Mouse (Mus musculus): ENCODE results near the gene Psma7. TPM values are rescaled to one million over a fixed set of nuclear protein-coding genes. Genes with fewer than 3 reads are reported as not detected.

Psma7 gene
- polyA plus RNA-seq, 1 experiment from 2014 or later, result 578 TPM

- 78% methylated on average over 8 of the region's 8 CpGs for WGBS
- H3K36me3 ChIP-seq, result no peaks in the 10 kb centered on the region
- no peaks in the 10 kb centered on the region for H3K9me3 ChIP-seq
- H3K27me3 ChIP-seq, result peaks cover 26% of the 10 kb centered on the region
- peaks cover 3% of the 10 kb centered on the region for H3K4me1 ChIP-seq
- H3K4me2 ChIP-seq, result no peak overlapping the region
- no peak for ATAC-seq (ENCODE audit: insufficient number of reproducible peaks, insufficient read depth, low FRiP score, low TSS enrichment, low read depth)
- no peak overlapping the region for H3K4me3 ChIP-seq
- no peak overlapping the region for H3K27ac ChIP-seq
- H3K9ac ChIP-seq, result no peak overlapping the region
Observed at GRCm38 (mm10) chr2:180020919-180021318, 21.3 kb downstream of the Psma7 start.

GRCm38 (mm10) chr2:180020091-180020661, 22.1 kb downstream of the Psma7 start:
- Histone ChIP-seq H3K36me3 (no peaks in the 10 kb centered on the region), H3K4me1 (no peaks in the 10 kb centered on the region), H3K4me3 (no peak overlapping the region), H3K27me3 (peaks cover 26% of the 10 kb centered on the region), H3K27ac (no peak overlapping the region), H3K9ac (no peak overlapping the region), H3K9me3 (no peaks in the 10 kb centered on the region), H3K4me2 (no peak overlapping the region)
- WGBS, result 78% methylated on average over 7 of the region's 7 CpGs
- no peak for ATAC-seq (ENCODE audit: insufficient number of reproducible peaks, insufficient read depth, low FRiP score, low TSS enrichment, low read depth)

DNA sequence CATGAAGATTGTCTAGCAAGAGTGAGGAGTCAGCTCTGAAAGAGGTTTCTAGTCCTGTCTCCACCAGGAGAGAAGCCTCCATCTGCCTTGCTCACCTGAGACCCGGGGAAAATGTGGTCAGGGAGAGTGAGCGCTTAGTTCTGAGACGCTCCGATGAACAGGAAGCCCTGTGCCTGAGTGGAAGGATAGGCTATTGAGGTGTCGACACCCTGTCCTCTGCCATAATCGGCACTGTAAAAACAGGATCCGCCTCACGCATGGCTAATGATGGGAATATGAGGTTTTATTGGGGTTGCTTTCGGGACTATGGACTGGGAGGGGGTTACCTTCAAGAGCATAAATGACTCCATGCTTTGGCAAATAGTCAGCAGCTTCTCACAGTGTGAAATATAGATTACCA, 23.7 kb downstream of the Psma7 start:
- Histone ChIP-seq H3K36me3 (no peaks in the 10 kb centered on the region), H3K9me3 (no peaks in the 10 kb centered on the region), H3K4me3 (no peak overlapping the region), H3K27me3 (peaks cover 26% of the 10 kb centered on the region), H3K4me1 (no peaks in the 10 kb centered on the region), H3K9ac (no peak overlapping the region), H3K27ac (no peak overlapping the region), H3K4me2 (no peak overlapping the region)
- no peak for ATAC-seq (ENCODE audit: insufficient number of reproducible peaks, insufficient read depth, low FRiP score, low TSS enrichment, low read depth)
- WGBS, result 79% methylated on average over 9 of the region's 9 CpGs

DNA sequence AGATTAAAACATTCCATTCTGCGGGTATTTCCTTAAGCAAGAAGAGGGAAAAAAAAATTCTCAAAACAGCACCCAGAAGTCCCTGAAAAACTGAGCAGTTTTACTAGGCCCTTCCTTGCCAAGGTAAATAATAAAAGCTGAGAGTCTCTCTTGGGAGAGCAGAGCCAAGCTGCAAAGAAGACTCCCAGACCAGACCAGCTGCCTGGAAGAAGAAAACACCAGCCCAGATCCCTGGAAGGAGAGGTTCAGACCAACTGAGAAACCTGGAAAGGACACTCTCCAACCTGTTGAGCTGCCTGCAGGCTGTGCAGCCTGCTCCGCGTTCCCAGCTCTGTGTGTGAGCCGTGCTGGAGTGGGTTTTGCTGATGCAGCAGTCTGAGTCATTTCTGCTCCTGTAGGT, 24.6 kb downstream of the Psma7 start:
- H3K4me1 ChIP-seq, result no peaks in the 10 kb centered on the region
- H3K27ac ChIP-seq, result no peak overlapping the region
- no peaks in the 10 kb centered on the region for H3K9me3 ChIP-seq
- no peak overlapping the region for H3K4me2 ChIP-seq
- no peaks in the 10 kb centered on the region for H3K36me3 ChIP-seq
- peaks cover 16% of the 10 kb centered on the region for H3K27me3 ChIP-seq
- H3K4me3 ChIP-seq, result no peak overlapping the region
- 49% methylated on average over 4 of the region's 4 CpGs for WGBS
- ATAC-seq (ENCODE audit: insufficient number of reproducible peaks, insufficient read depth, low FRiP score, low TSS enrichment, low read depth), result no peak
- no peak overlapping the region for H3K9ac ChIP-seq

DNA sequence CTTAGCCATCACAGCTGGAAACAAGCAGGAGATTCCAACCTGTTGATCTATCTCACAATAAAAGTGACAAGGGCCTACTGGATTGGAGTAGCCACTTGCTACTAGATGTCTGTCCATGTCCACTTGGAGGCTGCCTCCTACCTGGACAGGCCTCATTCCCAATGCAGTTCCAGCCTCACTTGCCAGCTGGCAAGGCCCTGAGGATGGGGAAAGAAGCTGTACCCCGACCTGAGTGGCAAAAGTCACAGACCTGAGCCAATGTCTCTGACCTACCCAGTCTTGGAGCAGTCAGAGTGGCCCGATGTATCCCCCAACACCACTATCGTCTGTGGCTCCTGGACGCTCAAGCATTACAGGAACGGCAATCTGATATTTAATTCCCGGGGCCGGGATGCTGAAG, 28.5 kb downstream of the Psma7 start:
- ATAC-seq (ENCODE audit: insufficient number of reproducible peaks, insufficient read depth, low FRiP score, low TSS enrichment, low read depth), result no peak
- Histone ChIP-seq H3K9ac (no peak overlapping the region), H3K4me1 (no peaks in the 10 kb centered on the region), H3K4me2 (no peak overlapping the region), H3K9me3 (no peaks in the 10 kb centered on the region), H3K27me3 (no peaks in the 10 kb centered on the region), H3K4me3 (no peak overlapping the region), H3K36me3 (no peaks in the 10 kb centered on the region), H3K27ac (no peak overlapping the region)
- WGBS, result 90% methylated on average over 7 of the region's 7 CpGs

DNA sequence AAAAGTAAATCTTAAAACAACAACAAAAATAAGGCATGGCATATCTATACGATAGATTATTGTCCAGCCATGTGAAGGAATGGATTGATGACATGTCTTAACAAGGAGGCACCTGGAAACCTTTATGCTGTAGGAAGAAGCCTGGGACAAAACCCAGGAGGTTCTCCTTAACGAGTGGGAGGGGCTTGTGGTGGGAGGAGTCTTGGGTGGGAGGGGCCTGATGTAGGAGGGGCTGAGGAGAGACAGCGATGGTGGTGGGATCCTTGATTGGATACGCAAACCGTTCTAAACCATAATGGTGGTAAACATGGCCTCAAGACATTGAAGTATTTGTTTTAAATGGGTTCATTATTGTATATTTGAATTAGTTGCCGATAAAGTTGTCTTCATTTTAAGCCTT, 30.9 kb downstream of the Psma7 start:
- Histone ChIP-seq H3K4me2 (no peak overlapping the region), H3K4me1 (no peaks in the 10 kb centered on the region), H3K36me3 (no peaks in the 10 kb centered on the region), H3K9ac (no peak overlapping the region), H3K4me3 (no peak overlapping the region), H3K27ac (no peak overlapping the region), H3K27me3 (0 out of 2 replicates have a peak, but pooled peaks cover 1% of the 10 kb centered on the region), H3K9me3 (no peaks in the 10 kb centered on the region)
- WGBS, result 81% methylated on average over 6 of the region's 6 CpGs
- ATAC-seq (ENCODE audit: insufficient number of reproducible peaks, insufficient read depth, low FRiP score, low TSS enrichment, low read depth), result no peak

- ATAC-seq (ENCODE audit: insufficient number of reproducible peaks, insufficient read depth, low FRiP score, low TSS enrichment, low read depth), result no peak
- no peak overlapping the region for H3K4me3 ChIP-seq
- WGBS, result 89% methylated on average over 7 of the region's 7 CpGs
- no peaks in the 10 kb centered on the region for H3K36me3 ChIP-seq
- no peaks in the 10 kb centered on the region for H3K9me3 ChIP-seq
- H3K27ac ChIP-seq, result no peak overlapping the region
- H3K9ac ChIP-seq, result no peak overlapping the region
- H3K4me1 ChIP-seq, result no peaks in the 10 kb centered on the region
- no peak overlapping the region for H3K4me2 ChIP-seq
- peaks cover 8% of the 10 kb centered on the region; the same call in 1 of the 2 replicates for H3K27me3 ChIP-seq
Observed at GRCm38 (mm10) chr2:180010686-180011085, 31.5 kb downstream of the Psma7 start.

DNA sequence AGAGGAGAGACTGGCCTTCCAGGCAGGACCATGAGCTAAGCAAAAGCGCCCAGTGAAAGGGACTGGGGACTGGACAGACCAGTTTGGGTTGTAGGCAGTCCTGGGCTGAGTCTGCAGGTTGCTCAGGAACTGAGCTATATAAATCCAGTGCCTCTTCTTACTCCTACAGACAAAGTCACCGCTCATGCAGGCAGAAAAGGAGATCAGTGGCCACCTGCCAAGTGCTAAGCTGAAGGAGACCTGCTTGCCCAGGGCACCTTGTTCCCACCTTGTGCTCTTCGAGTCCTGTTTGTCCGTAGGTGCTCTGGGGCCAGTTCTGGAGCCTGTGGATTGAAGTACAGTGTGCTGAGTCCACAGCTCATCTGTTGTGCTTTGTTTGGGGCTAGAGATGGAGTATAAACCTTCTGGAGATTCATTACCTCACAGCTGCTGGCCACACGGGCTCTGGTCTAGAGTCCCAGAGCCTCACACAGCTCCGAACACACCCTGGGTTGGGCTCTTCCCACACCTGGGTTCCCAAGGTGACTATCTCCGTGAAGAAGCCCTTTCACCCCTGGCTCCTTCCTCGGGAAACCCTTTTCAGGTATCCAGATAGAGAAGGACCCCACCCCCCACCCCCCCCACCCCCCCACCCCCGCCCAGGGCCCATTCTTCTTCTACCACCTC, 35.7 kb downstream of the Psma7 start:
- WGBS, result 44% methylated on average over 9 of the region's 9 CpGs

DNA sequence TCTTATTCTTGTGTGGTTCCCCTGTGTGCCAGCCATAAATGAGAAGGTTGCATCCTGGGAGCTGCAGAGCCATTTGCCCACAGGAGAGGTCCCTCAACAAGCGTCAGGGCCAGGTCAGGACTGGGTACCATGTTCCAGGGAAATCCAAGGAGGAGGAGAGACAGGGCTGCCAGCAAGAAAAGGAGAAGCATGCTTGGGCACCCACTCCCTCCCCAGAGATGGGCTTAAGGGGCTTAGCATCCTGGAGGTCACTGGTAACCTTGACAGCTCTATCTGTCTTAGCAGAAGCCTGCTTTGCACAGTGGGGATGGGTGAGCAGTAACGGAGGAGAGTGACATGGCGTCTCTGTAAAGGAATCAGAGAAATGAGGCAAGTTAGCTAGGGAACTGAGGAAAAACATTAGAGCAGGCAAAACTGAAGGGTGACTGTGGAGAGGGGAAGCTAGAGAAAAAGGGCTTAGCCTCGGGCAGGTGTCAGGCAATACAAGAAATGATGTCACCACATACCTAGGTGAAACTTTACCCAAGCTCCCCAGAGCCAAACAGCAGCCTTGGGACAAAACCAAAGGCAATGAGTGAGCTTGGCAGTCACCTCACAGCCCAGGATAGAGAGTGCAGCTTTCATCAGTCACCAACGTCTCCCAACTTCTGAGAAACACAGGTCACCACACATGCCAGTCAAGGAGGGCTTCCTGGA, 36.4 kb downstream of the Psma7 start:
- Histone ChIP-seq H3K9me3 (no peaks in the 10 kb centered on the region), H3K9ac (no peak overlapping the region), H3K4me2 (no peak overlapping the region), H3K27ac (no peak overlapping the region), H3K4me3 (no peak overlapping the region), H3K27me3 (peaks cover 8% of the 10 kb centered on the region; the same call in 1 of the 2 replicates), H3K36me3 (no peaks in the 10 kb centered on the region), H3K4me1 (no peaks in the 10 kb centered on the region)
- 60% methylated on average over 5 of the region's 5 CpGs for WGBS
- no peak for ATAC-seq (ENCODE audit: insufficient number of reproducible peaks, insufficient read depth, low FRiP score, low TSS enrichment, low read depth)

More for the DNA sequence above, 35.7 kb downstream of the Psma7 start:
- H3K36me3 ChIP-seq, result no peaks in the 10 kb centered on the region
- ATAC-seq (ENCODE audit: insufficient number of reproducible peaks, insufficient read depth, low FRiP score, low TSS enrichment, low read depth), result no peak
- no peaks in the 10 kb centered on the region for H3K9me3 ChIP-seq
- H3K27ac ChIP-seq, result no peak overlapping the region
- no peak overlapping the region for H3K9ac ChIP-seq
- no peaks in the 10 kb centered on the region for H3K4me1 ChIP-seq
- no peak overlapping the region for H3K4me2 ChIP-seq
- no peak overlapping the region for H3K4me3 ChIP-seq
- peaks cover 8% of the 10 kb centered on the region; the same call in 1 of the 2 replicates for H3K27me3 ChIP-seq

DNA sequence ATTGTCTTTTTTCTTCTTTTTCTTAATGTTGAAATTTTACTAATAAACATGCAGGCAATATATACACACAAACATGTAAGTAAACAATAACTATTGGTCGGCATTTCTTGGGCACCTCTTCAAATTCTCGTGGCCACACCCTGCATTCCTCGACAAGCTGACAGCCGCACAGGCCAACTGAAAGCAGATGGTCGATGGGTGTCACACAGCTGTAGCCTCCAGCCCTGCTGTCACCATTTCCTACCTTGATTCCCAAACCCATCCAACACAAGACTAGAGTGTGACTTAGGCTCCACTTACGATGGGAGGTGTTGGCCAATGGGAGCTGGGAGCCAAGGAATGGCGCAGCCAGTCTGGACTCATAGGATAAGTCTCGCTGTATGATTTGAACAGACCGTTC, 40.6 kb downstream of the Psma7 start:
- Histone ChIP-seq H3K4me1 (no peaks in the 10 kb centered on the region), H3K36me3 (no peaks in the 10 kb centered on the region), H3K9me3 (no peaks in the 10 kb centered on the region), H3K27me3 (peaks cover 8% of the 10 kb centered on the region; the same call in 1 of the 2 replicates), H3K27ac (no peak overlapping the region), H3K4me2 (no peak overlapping the region), H3K4me3 (no peak overlapping the region), H3K9ac (no peak overlapping the region)
- no peak for ATAC-seq (ENCODE audit: insufficient number of reproducible peaks, insufficient read depth, low FRiP score, low TSS enrichment, low read depth)
- 81% methylated on average over 9 of the region's 9 CpGs for WGBS

DNA sequence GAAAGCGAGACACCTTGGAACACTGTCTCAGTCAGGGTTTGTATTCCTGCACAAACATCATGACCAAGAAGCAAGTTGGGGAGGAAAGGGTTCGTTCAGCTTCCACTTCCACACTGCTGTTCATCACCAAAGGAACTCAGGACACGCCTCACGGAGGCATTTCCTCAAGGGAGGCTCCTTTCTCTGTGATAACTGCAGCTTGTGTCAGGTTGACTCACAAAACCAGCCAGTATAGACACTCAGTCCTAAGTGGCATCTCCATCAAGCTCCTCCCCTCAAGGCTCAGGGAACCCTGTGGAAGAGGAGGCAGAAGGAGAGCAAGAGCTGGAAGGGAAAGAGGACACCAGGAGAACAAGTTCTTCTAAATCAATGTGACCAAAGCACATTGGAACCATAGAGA, 43.8 kb downstream of the Psma7 start:
- Histone ChIP-seq H3K36me3 (no peaks in the 10 kb centered on the region), H3K27ac (no peak overlapping the region), H3K4me2 (no peak overlapping the region), H3K9ac (no peak overlapping the region), H3K27me3 (no peaks in the 10 kb centered on the region), H3K9me3 (no peaks in the 10 kb centered on the region), H3K4me3 (no peak overlapping the region), H3K4me1 (no peaks in the 10 kb centered on the region)
- WGBS, result 80% methylated on average over 4 of the region's 4 CpGs
- ATAC-seq (ENCODE audit: insufficient number of reproducible peaks, insufficient read depth, low FRiP score, low TSS enrichment, low read depth), result no peak

- Histone ChIP-seq H3K4me1 (no peaks in the 10 kb centered on the region), H3K36me3 (no peaks in the 10 kb centered on the region), H3K27ac (no peak overlapping the region), H3K4me2 (no peak overlapping the region), H3K9me3 (no peaks in the 10 kb centered on the region), H3K27me3 (no peaks in the 10 kb centered on the region), H3K4me3 (no peak overlapping the region), H3K9ac (no peak overlapping the region)
- no peak for ATAC-seq (ENCODE audit: insufficient number of reproducible peaks, insufficient read depth, low FRiP score, low TSS enrichment, low read depth)
- WGBS, result 83% methylated on average over 5 of the region's 5 CpGs
Observed at GRCm38 (mm10) chr2:179993071-179993470, 49.2 kb downstream of the Psma7 start.
